Mouse (Mus musculus) MEL (cell line): Measurements from ENCODE around the gene Prmt9.

Experiments
- BHLHE40 ChIP-seq: IDR thresholded peaks from 2 replicates; pipeline ENCODE4 v1.6.1; 2012; ENCODE audit warnings: low read depth, mild to moderate bottlenecking, inconsistent platforms, low read length, improper control_type of control experiment, borderline replicate concordance
- CTCF ChIP-seq, 3 experiments: IDR thresholded peaks in 2 of 3; conservative IDR thresholded peaks in 1 of 3; 2 replicates each; pipeline ENCODE4 v1.5.1; 2011 to 2012; ENCODE audit warnings: low read length in 3 of 3, low read depth in 2 of 3, mild to moderate bottlenecking in 2 of 3, improper control_type of control experiment in 1 of 3, inconsistent platforms in 1 of 3, mixed read lengths in 1 of 3, moderate library complexity in 1 of 3; ENCODE audit not compliant: control insufficient read depth in 1 of 3, insufficient read depth in 1 of 3, poor library complexity in 1 of 3, severe bottlenecking in 1 of 3
- EP300 ChIP-seq, 2 experiments: IDR thresholded peaks; 2 replicates each; pipeline ENCODE4 v1.6.1; 2011; ENCODE audit warnings: improper control_type of control experiment in 2 of 2, low read length in 2 of 2, low read depth in 1 of 2, mild to moderate bottlenecking in 1 of 2
- POLR2A ChIP-seq, 2 experiments: IDR thresholded peaks; 2 replicates each; pipeline ENCODE4 v1.6.1; 2011 to 2012; ENCODE audit warnings: low read length in 2 of 2, mild to moderate bottlenecking in 2 of 2, control low read depth in 1 of 2, improper control_type of control experiment in 1 of 2, low read depth in 1 of 2, moderate library complexity in 1 of 2; ENCODE audit not compliant: control insufficient read depth in 1 of 2, insufficient read depth in 1 of 2, poor library complexity in 1 of 2
- POLR2AphosphoS2 ChIP-seq: IDR thresholded peaks from 2 replicates; pipeline ENCODE4 v1.6.1; 2011; ENCODE audit warnings: low read length, improper control_type of control experiment
- ZKSCAN1 ChIP-seq: IDR thresholded peaks from 2 replicates; pipeline ENCODE4 v1.6.1; 2012; ENCODE audit warnings: low read depth, mild to moderate bottlenecking, inconsistent platforms, low read length, improper control_type of control experiment, moderate library complexity

- TF ChIP-seq CTCF (IDR thresholded peaks at IDR 0.05 in 2 of 3, conservative IDR thresholded peaks at IDR 0.05 in 1 of 3; ENCODE audit: control insufficient read depth in 1 of 3, insufficient read depth in 1 of 3, low read depth in 2 of 3, low read length in 3 of 3, poor library complexity in 1 of 3, severe bottlenecking in 1 of 3) (no peak), BHLHE40 (no peak), ZKSCAN1 (no peak), EP300 (IDR thresholded peaks at IDR 0.05; ENCODE audit: low read depth in 1 of 2, low read length in 2 of 2) (no peak), POLR2A (IDR thresholded peaks at IDR 0.05; ENCODE audit: control insufficient read depth in 1 of 2, insufficient read depth in 1 of 2, low read depth in 1 of 2, low read length in 2 of 2, poor library complexity in 1 of 2) (no peak), POLR2AphosphoS2 (no peak)
Measured at GRCm38 (mm10) chr8:77584174-77584573, 35.0 kb downstream of the Prmt9 start.
